Mouse (Mus musculus): Measurements from ENCODE around the gene Nav2.

Nav2 gene

GRCm38 (mm10) chr7:49045499-49046346 is 137.2 kb downstream of the Nav2 start:
- DNase-seq (ENCODE audit: extremely low read depth, insufficient read length, low spot score) = no peak

GRCm38 (mm10) chr7:49046347-49046989 is 138.0 kb downstream of the Nav2 start:
- no peak for DNase-seq (ENCODE audit: extremely low read depth, insufficient read length, low spot score)

- DNase-seq (ENCODE audit: extremely low read depth, insufficient read length, low spot score) = no peak
Observed at GRCm38 (mm10) chr7:49047336-49047735, 138.8 kb downstream of the Nav2 start.

- no peak for DNase-seq (ENCODE audit: extremely low read depth, insufficient read length, low spot score)
Observed at GRCm38 (mm10) chr7:49052871-49053618, 144.5 kb downstream of the Nav2 start.

- DNase-seq (ENCODE audit: extremely low read depth, insufficient read length, low spot score) = no peak
Observed at GRCm38 (mm10) chr7:49055273-49055672, 146.8 kb downstream of the Nav2 start.

- DNase-seq (ENCODE audit: extremely low read depth, insufficient read length, low spot score) = no peak
Observed at GRCm38 (mm10) chr7:49058304-49059012, 149.9 kb downstream of the Nav2 start.

GRCm38 (mm10) chr7:49064792-49065521 is 156.4 kb downstream of the Nav2 start:
- DNase-seq (ENCODE audit: extremely low read depth, insufficient read length, low spot score) = no peak

GRCm38 (mm10) chr7:49065621-49066475 is 157.3 kb downstream of the Nav2 start:
- DNase-seq (ENCODE audit: extremely low read depth, insufficient read length, low spot score) = no peak

- no peak for DNase-seq (ENCODE audit: extremely low read depth, insufficient read length, low spot score)
Observed at GRCm38 (mm10) chr7:49066828-49067227, 158.3 kb downstream of the Nav2 start.

GRCm38 (mm10) chr7:49069396-49069961 is 161.0 kb downstream of the Nav2 start:
- DNase-seq (ENCODE audit: extremely low read depth, insufficient read length, low spot score) = no peak

- DNase-seq (ENCODE audit: extremely low read depth, insufficient read length, low spot score) = no peak
Observed at GRCm38 (mm10) chr7:49070621-49071020, 162.1 kb downstream of the Nav2 start.

GRCm38 (mm10) chr7:49071141-49071567 is 162.6 kb downstream of the Nav2 start:
- no peak for DNase-seq (ENCODE audit: extremely low read depth, insufficient read length, low spot score)

- no peak for DNase-seq (ENCODE audit: extremely low read depth, insufficient read length, low spot score)
Observed at GRCm38 (mm10) chr7:49075333-49075934, 166.9 kb downstream of the Nav2 start.

- no peak for DNase-seq (ENCODE audit: extremely low read depth, insufficient read length, low spot score)
Observed at GRCm38 (mm10) chr7:49076283-49076694, 167.8 kb downstream of the Nav2 start.

- no peak for DNase-seq (ENCODE audit: extremely low read depth, insufficient read length, low spot score)
Observed at GRCm38 (mm10) chr7:49078930-49079329, 170.4 kb downstream of the Nav2 start.

GRCm38 (mm10) chr7:49082585-49083165 is 174.2 kb downstream of the Nav2 start:
- no peak for DNase-seq (ENCODE audit: extremely low read depth, insufficient read length, low spot score)

- no peak for DNase-seq (ENCODE audit: extremely low read depth, insufficient read length, low spot score)
Observed at GRCm38 (mm10) chr7:49084768-49085167, 176.3 kb downstream of the Nav2 start.

- DNase-seq (ENCODE audit: extremely low read depth, insufficient read length, low spot score) = no peak
Observed at GRCm38 (mm10) chr7:49085759-49086158, 177.2 kb downstream of the Nav2 start.
